Mouse (Mus musculus): Measurements from ENCODE around the gene Rab34. TPM values are rescaled to one million over a fixed set of nuclear protein-coding genes. Genes with fewer than 3 reads are reported as not detected.
A peak's percentile ranks its signal among the peaks of the same experiment; 100 is the strongest.

Rab34 gene
- polyA plus RNA-seq, 1 experiment from 2014 or later = 15.2 TPM

- H3K4me3 ChIP-seq (replicated peaks) = no peak overlapping the region
- ATAC-seq (ENCODE audit: insufficient read depth) = no peak
- H3K27me3 ChIP-seq = no peaks in the 10 kb centered on the region
- H3K27ac ChIP-seq (replicated peaks) = no peak overlapping the region
- no peak overlapping the region for H3K4me2 ChIP-seq
- H3K4me1 ChIP-seq (replicated peaks) = no peaks in the 10 kb centered on the region
- H3K9me3 ChIP-seq (replicated peaks) = no peaks in the 10 kb centered on the region
- H3K36me3 ChIP-seq (replicated peaks) = peaks cover 61% of the 10 kb centered on the region
- no peak overlapping the region for H3K9ac ChIP-seq
- WGBS (ENCODE audit: insufficient replicate concordance) = 76% methylated on average over 13 of the region's 13 CpGs
Measured at GRCm38 (mm10) chr11:78205361-78206206, 17.4 kb downstream of the Rab34 start.

GRCm38 (mm10) chr11:78207190-78207589 lies 19.0 kb downstream of the Rab34 start:
- H3K27ac ChIP-seq (replicated peaks) = no peak overlapping the region

GRCm38 (mm10) chr11:78209886-78210285 lies 21.7 kb downstream of the Rab34 start:
- Histone ChIP-seq H3K9me3 (replicated peaks) (no peaks in the 10 kb centered on the region), H3K27me3 (no peaks in the 10 kb centered on the region), H3K9ac (no peak overlapping the region), H3K4me1 (replicated peaks) (no peaks in the 10 kb centered on the region), H3K27ac (replicated peaks) (no peak overlapping the region), H3K36me3 (replicated peaks) (peaks cover 98% of the 10 kb centered on the region), H3K4me3 (replicated peaks) (no peak overlapping the region), H3K4me2 (no peak overlapping the region)
- no peak for ATAC-seq (ENCODE audit: insufficient read depth)
- 84% methylated on average over 6 of the region's 6 CpGs for WGBS (ENCODE audit: insufficient replicate concordance)

More at GRCm38 (mm10) chr11:78207190-78207589, 19.0 kb downstream of the Rab34 start:
- H3K9ac ChIP-seq = no peak overlapping the region
- no peaks in the 10 kb centered on the region for H3K9me3 ChIP-seq (replicated peaks)
- ATAC-seq (ENCODE audit: insufficient read depth) = no peak
- no peak overlapping the region for H3K4me2 ChIP-seq
- WGBS (ENCODE audit: insufficient replicate concordance) = 85% methylated on average over 7 of the region's 7 CpGs
- H3K36me3 ChIP-seq (replicated peaks) = peaks cover 77% of the 10 kb centered on the region
- H3K4me3 ChIP-seq (replicated peaks) = no peak overlapping the region
- no peaks in the 10 kb centered on the region for H3K4me1 ChIP-seq (replicated peaks)
- no peaks in the 10 kb centered on the region for H3K27me3 ChIP-seq

GRCm38 (mm10) chr11:78210615-78211014 lies 22.4 kb downstream of the Rab34 start:
- no peak overlapping the region for H3K9ac ChIP-seq
- ATAC-seq (ENCODE audit: insufficient read depth) = no peak
- H3K9me3 ChIP-seq (replicated peaks) = no peaks in the 10 kb centered on the region
- peaks cover 100% of the 10 kb centered on the region for H3K36me3 ChIP-seq (replicated peaks)
- WGBS (ENCODE audit: insufficient replicate concordance) = 77% methylated on average over 7 of the region's 7 CpGs
- H3K27ac ChIP-seq (replicated peaks) = no peak overlapping the region
- no peaks in the 10 kb centered on the region for H3K4me1 ChIP-seq (replicated peaks)
- no peak overlapping the region for H3K4me2 ChIP-seq
- H3K27me3 ChIP-seq = no peaks in the 10 kb centered on the region
- H3K4me3 ChIP-seq (replicated peaks) = no peak overlapping the region

GRCm38 (mm10) chr11:78211513-78211912 lies 23.3 kb downstream of the Rab34 start:
- no peaks in the 10 kb centered on the region for H3K27me3 ChIP-seq
- H3K27ac ChIP-seq (replicated peaks) = no peak overlapping the region; the same call in 1 of the 2 replicates
- no peaks in the 10 kb centered on the region for H3K4me1 ChIP-seq (replicated peaks)
- no peaks in the 10 kb centered on the region for H3K9me3 ChIP-seq (replicated peaks)
- H3K36me3 ChIP-seq (replicated peaks) = peaks cover 100% of the 10 kb centered on the region
- H3K4me2 ChIP-seq = no peak overlapping the region
- H3K9ac ChIP-seq = no peak overlapping the region
- WGBS (ENCODE audit: insufficient replicate concordance) = 80% methylated on average over 5 of the region's 5 CpGs
- H3K4me3 ChIP-seq (replicated peaks) = no peak overlapping the region
- ATAC-seq (ENCODE audit: insufficient read depth) = no peak

- ATAC-seq (ENCODE audit: insufficient read depth) = peak; percentile 31; the same call in 1 of the 2 replicates
- Histone ChIP-seq H3K36me3 (replicated peaks) (peaks cover 99% of the 10 kb centered on the region), H3K9ac (no peak overlapping the region), H3K4me1 (replicated peaks) (no peaks in the 10 kb centered on the region), H3K27ac (replicated peaks) (0 out of 2 replicates have a peak overlapping the region, but pooled peaks have one; percentile 14), H3K4me2 (no peak overlapping the region), H3K9me3 (replicated peaks) (no peaks in the 10 kb centered on the region), H3K4me3 (replicated peaks) (no peak overlapping the region), H3K27me3 (no peaks in the 10 kb centered on the region)
- WGBS (ENCODE audit: insufficient replicate concordance) = 58% methylated on average over 14 of the region's 14 CpGs
Measured at GRCm38 (mm10) chr11:78213086-78213817, 25.0 kb downstream of the Rab34 start.

GRCm38 (mm10) chr11:78215709-78216317 lies 27.6 kb downstream of the Rab34 start:
- H3K36me3 ChIP-seq (replicated peaks) = peaks cover 98% of the 10 kb centered on the region
- no peaks in the 10 kb centered on the region for H3K4me1 ChIP-seq (replicated peaks)
- no peak overlapping the region for H3K27ac ChIP-seq (replicated peaks)
- no peaks in the 10 kb centered on the region for H3K27me3 ChIP-seq
- no peak overlapping the region for H3K9ac ChIP-seq
- 85% methylated on average over 11 of the region's 11 CpGs for WGBS (ENCODE audit: insufficient replicate concordance)
- H3K4me3 ChIP-seq (replicated peaks) = no peak overlapping the region
- H3K4me2 ChIP-seq = no peak overlapping the region
- no peak for ATAC-seq (ENCODE audit: insufficient read depth)
- H3K9me3 ChIP-seq (replicated peaks) = no peaks in the 10 kb centered on the region

GRCm38 (mm10) chr11:78223586-78223985 lies 35.4 kb downstream of the Rab34 start:
- H3K27me3 ChIP-seq = no peaks in the 10 kb centered on the region
- no peak overlapping the region for H3K4me2 ChIP-seq
- H3K36me3 ChIP-seq (replicated peaks) = peaks cover 97% of the 10 kb centered on the region
- no peaks in the 10 kb centered on the region for H3K9me3 ChIP-seq (replicated peaks)
- H3K9ac ChIP-seq = no peak overlapping the region
- no peak for ATAC-seq (ENCODE audit: insufficient read depth)
- no peaks in the 10 kb centered on the region for H3K4me1 ChIP-seq (replicated peaks)
- no peak overlapping the region for H3K4me3 ChIP-seq (replicated peaks)
- H3K27ac ChIP-seq (replicated peaks) = no peak overlapping the region
- 83% methylated on average over 4 of the region's 4 CpGs for WGBS (ENCODE audit: insufficient replicate concordance)

- Histone ChIP-seq H3K27ac (replicated peaks) (no peak overlapping the region), H3K27me3 (no peaks in the 10 kb centered on the region), H3K9me3 (replicated peaks) (no peaks in the 10 kb centered on the region), H3K4me3 (replicated peaks) (no peak overlapping the region), H3K4me1 (replicated peaks) (no peaks in the 10 kb centered on the region), H3K36me3 (replicated peaks) (peaks cover 88% of the 10 kb centered on the region), H3K4me2 (no peak overlapping the region), H3K9ac (no peak overlapping the region)
- ATAC-seq (ENCODE audit: insufficient read depth) = no peak
- 65% methylated on average over 6 of the region's 6 CpGs for WGBS (ENCODE audit: insufficient replicate concordance)
Measured at GRCm38 (mm10) chr11:78231518-78231917, 43.3 kb downstream of the Rab34 start.

- Histone ChIP-seq H3K4me1 (replicated peaks) (peaks cover 22% of the 10 kb centered on the region), H3K4me3 (replicated peaks) (no peak overlapping the region), H3K9ac (no peak overlapping the region), H3K27me3 (no peaks in the 10 kb centered on the region), H3K27ac (replicated peaks) (no peak overlapping the region), H3K4me2 (no peak overlapping the region), H3K36me3 (replicated peaks) (peaks cover 31% of the 10 kb centered on the region), H3K9me3 (replicated peaks) (no peaks in the 10 kb centered on the region)
- WGBS (ENCODE audit: insufficient replicate concordance) = 83% methylated on average over 9 of the region's 9 CpGs
- ATAC-seq (ENCODE audit: insufficient read depth) = no peak
Measured at GRCm38 (mm10) chr11:78240193-78240857, 52.1 kb downstream of the Rab34 start.
